Mouse (Mus musculus): ENCODE results near the gene Phospho1. TPM values are rescaled to one million over a fixed set of nuclear protein-coding genes. Genes with fewer than 3 reads are reported as not detected.

The Phospho1 gene
- total RNA-seq, 2 experiments from 2014 or later, result 12.6 TPM; not detected in 1

- no peak for ATAC-seq (replicated peaks; ENCODE audit: low FRiP score, poor library complexity, severe bottlenecking)
Observed at GRCm38 (mm10) chr11:95810828-95811227, 13.5 kb upstream of the Phospho1 start.

- ATAC-seq (replicated peaks; ENCODE audit: low FRiP score, poor library complexity, severe bottlenecking), result no peak
Observed at GRCm38 (mm10) chr11:95811741-95812140, 12.6 kb upstream of the Phospho1 start.

- no peak for ATAC-seq (replicated peaks; ENCODE audit: low FRiP score, poor library complexity, severe bottlenecking)
Observed at GRCm38 (mm10) chr11:95812224-95812623, 12.1 kb upstream of the Phospho1 start.

- ATAC-seq (replicated peaks; ENCODE audit: low FRiP score, poor library complexity, severe bottlenecking), result no peak
Observed at GRCm38 (mm10) chr11:95814101-95814500, 10.2 kb upstream of the Phospho1 start.

- no peak for ATAC-seq (replicated peaks; ENCODE audit: low FRiP score, poor library complexity, severe bottlenecking)
Observed at GRCm38 (mm10) chr11:95814857-95815256, 9.4 kb upstream of the Phospho1 start.

- no peak for ATAC-seq (replicated peaks; ENCODE audit: low FRiP score, poor library complexity, severe bottlenecking)
Observed at GRCm38 (mm10) chr11:95815412-95815811, 8.9 kb upstream of the Phospho1 start.

GRCm38 (mm10) chr11:95819138-95819537 lies 5.2 kb upstream of the Phospho1 start:
- ATAC-seq (replicated peaks; ENCODE audit: low FRiP score, poor library complexity, severe bottlenecking), result no peak

GRCm38 (mm10) chr11:95821511-95821910 lies 2.8 kb upstream of the Phospho1 start:
- no peak for ATAC-seq (replicated peaks; ENCODE audit: low FRiP score, poor library complexity, severe bottlenecking)

- ATAC-seq (replicated peaks; ENCODE audit: low FRiP score, poor library complexity, severe bottlenecking), result no peak
Observed at GRCm38 (mm10) chr11:95822437-95822836, 1.9 kb upstream of the Phospho1 start.

- ATAC-seq (replicated peaks; ENCODE audit: low FRiP score, poor library complexity, severe bottlenecking), result no peak
Observed at GRCm38 (mm10) chr11:95824877-95825243, 561 bp downstream of the Phospho1 start.

GRCm38 (mm10) chr11:95825625-95826024 lies 1.3 kb downstream of the Phospho1 start:
- no peak for ATAC-seq (replicated peaks; ENCODE audit: low FRiP score, poor library complexity, severe bottlenecking)

GRCm38 (mm10) chr11:95826317-95827167 lies 2.2 kb downstream of the Phospho1 start:
- ATAC-seq (replicated peaks; ENCODE audit: low FRiP score, poor library complexity, severe bottlenecking), result no peak

- no peak for ATAC-seq (replicated peaks; ENCODE audit: low FRiP score, poor library complexity, severe bottlenecking)
Observed at GRCm38 (mm10) chr11:95827168-95827447, 2.8 kb downstream of the Phospho1 start.

- peak; percentile 39 for ATAC-seq (replicated peaks; ENCODE audit: low FRiP score, poor library complexity, severe bottlenecking)
Observed at GRCm38 (mm10) chr11:95827464-95828085, 3.3 kb downstream of the Phospho1 start.

- ATAC-seq (replicated peaks; ENCODE audit: low FRiP score, poor library complexity, severe bottlenecking), result no peak
Observed at GRCm38 (mm10) chr11:95828181-95828964, 4.1 kb downstream of the Phospho1 start.

GRCm38 (mm10) chr11:95829526-95830050 lies 5.3 kb downstream of the Phospho1 start:
- ATAC-seq (replicated peaks; ENCODE audit: low FRiP score, poor library complexity, severe bottlenecking), result no peak

GRCm38 (mm10) chr11:95830411-95831275 lies 6.3 kb downstream of the Phospho1 start:
- ATAC-seq (replicated peaks; ENCODE audit: low FRiP score, poor library complexity, severe bottlenecking), result no peak

- no peak for ATAC-seq (replicated peaks; ENCODE audit: low FRiP score, poor library complexity, severe bottlenecking)
Observed at GRCm38 (mm10) chr11:95831276-95831619, 6.9 kb downstream of the Phospho1 start.

- ATAC-seq (replicated peaks; ENCODE audit: low FRiP score, poor library complexity, severe bottlenecking), result no peak
Observed at GRCm38 (mm10) chr11:95831641-95832040, 7.3 kb downstream of the Phospho1 start.

Measured in erythroid progenitor cell, adult 5-6 weeks (primary cell).